Mouse (Mus musculus) heart, postnatal 14 days (tissue): ENCODE results near the gene Zscan29. TPM values are rescaled to one million over a fixed set of nuclear protein-coding genes. Genes with fewer than 3 reads are reported as not detected.
A peak's percentile ranks its signal among the peaks of the same experiment; 100 is the strongest.
"Not testable (repeated sequence)": the region's sequence is repeated elsewhere in the genome, so short reads cannot be mapped to it uniquely, and the experiment has no call there.

Experiments
- DNase-seq, 2 experiments: peaks; one replicate each; pipeline ENCODE4 v3.0.0; 2021 to 2022
- intact Hi-C: fragments of 180-260 bp; cut with DNase I; formaldehyde crosslinking; loops from one replicate; pipeline ENCODE4 v1.15.1; 2025
- total RNA-seq, 2 experiments: library from RNA; stranded (reverse); gene quantifications; 2 replicates each; pipeline ENCODE4 v1.2.3; 2021

Gene Zscan29
- total RNA-seq, 2 experiments from 2014 or later: 7.6 to 8.5 TPM

GRCm38 (mm10) chr2:121139266-121140017 lies 31.5 kb downstream of the Zscan29 start:
- peak; percentile 42 to 67 for DNase-seq
- intact Hi-C loops: no loop called here

DNA sequence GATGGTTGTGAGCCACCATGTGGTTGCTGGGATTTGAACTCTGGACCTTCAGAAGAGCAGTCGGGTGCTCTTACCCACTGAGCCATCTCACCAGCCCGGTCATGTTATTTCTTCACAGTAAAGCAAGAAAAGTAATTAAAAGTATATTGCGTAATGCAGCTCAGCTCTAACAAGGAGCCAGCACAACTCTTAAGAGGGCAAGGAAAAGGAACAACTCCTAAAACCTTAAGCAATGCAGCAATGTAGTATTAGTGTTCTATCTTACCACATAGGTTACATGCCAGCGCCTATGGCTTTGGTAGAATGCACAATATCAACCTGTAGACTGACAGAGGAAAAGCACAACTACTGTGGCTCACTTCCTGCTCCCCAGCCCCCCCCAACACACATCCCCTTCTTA lies 33.6 kb downstream of the Zscan29 start:
- intact Hi-C loops: no loop called here

DNA sequence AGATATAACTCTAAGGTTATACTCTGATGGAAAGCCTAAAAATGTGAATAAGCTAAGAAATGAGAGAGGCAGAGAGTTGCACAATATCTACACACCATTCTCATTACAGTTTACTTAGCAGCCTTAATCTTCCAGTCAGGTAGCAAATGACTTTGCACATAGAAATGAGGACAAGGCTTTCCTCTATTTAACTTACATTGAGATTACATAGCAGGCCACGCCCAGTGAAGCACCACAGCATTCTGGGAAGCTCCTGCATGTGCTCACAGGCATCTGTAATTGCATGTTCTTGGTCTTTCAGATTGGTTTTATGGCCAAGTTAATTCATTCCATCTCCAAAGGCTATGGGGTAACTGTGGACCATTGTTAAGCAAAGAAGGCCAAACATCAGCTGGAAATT lies 38.1 kb downstream of the Zscan29 start:
- intact Hi-C loops: no loop called here
- no peak for DNase-seq

More for the DNA sequence above, 33.6 kb downstream of the Zscan29 start:
- DNase-seq: no peak

GRCm38 (mm10) chr2:121128865-121129620 lies 41.9 kb downstream of the Zscan29 start:
- intact Hi-C loops: no loop called here
- no peak for DNase-seq

DNA sequence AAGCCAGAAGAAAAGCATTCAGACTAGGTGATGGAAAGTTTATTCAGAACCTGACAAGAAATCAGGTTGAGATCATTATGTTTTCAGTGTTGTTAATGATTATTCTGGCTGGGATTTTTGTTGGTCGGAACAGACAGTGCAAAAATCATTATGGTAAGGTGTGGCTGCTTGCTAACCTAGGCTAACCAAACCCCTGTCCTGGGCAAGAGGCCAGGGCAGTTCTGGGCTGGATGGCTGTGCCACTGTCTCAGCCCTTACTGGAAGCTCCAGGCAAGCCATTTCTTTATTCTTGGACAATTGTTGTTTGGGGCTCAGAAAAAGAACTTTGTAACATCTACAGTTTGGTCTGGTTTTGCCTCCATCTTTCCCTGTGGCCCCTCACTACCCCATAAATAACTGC lies 43.4 kb downstream of the Zscan29 start:
- intact Hi-C loops: no loop called here
- no peak for DNase-seq

- DNase-seq, intact Hi-C loops: not testable (repeated sequence)
Observed at GRCm38 (mm10) chr2:121126302-121126701, 44.6 kb downstream of the Zscan29 start.

DNA sequence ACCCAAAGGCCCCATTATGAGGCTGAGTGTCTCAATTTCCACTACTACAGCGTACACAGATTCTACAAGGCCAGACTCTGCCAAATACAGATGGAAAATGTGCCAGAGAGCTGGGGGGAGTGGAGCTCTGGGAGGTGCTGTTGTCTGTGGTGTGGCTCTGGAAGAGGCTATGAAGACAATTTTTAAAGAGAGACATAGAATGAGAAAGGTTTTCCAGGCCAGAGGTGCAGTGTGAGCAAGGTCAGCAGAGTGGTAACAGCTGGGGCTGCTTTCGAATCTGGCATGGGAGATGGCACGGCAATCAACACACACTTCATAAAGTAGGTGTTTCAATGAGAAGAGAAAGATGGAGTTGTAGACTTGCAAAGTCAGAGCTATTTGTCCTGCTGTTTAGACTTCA lies 51.7 kb downstream of the Zscan29 start:
- DNase-seq: no peak
- intact Hi-C loops: no loop called here

DNA sequence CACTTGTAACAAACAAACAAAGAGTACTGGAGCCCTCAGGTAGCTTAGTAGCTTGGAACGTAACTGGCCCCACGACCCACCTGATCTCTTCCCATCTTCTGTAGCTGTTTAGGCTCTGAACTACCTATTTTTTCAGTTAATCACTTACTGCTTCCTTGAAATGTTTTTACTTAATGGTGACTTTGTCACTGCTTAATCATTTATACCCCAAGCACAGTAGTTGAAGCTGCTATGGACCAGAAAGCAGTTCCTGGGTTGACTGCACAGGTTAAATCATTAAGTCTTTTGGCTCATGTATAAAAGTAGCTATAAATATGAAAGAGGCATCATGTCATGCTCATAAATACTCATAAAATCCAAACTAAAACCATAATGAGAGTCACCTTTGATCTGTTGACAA lies 55.5 kb downstream of the Zscan29 start:
- DNase-seq: no peak
- intact Hi-C loops: no loop called here

DNA sequence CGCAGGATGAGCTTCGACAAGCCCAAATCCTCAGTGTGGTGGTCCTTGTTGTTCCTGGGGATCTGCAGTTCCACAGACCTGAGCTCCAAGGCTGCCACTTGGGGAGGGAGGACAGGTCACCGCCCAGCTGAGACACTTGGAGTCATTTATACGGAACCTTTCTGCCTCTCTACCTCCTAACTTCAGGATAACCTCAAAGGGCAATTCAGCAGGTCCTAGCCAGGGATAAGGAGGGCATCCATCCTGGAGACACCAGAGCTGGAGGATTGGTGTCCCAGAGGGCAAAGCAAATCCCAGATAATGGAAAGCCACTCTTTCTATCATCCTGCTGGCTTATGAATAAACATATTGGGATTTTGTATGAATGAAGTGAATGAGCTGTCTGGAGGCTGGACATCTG lies 61.2 kb downstream of the Zscan29 start, which contains the start of gene Tgm7:
Gene Tgm7, minus strand, starts transcription at position 101 of the 400 bp plus-strand sequence.
- intact Hi-C loops: no loop called here
- no peak for DNase-seq

Other genes with a start within 250 kb of the Zscan29 start
- 10 to 100 TPM; 23.6 to 25.2 TPM for gene Ubr1, start 200.4 kb downstream of the Zscan29 start, total RNA-seq
- gene Tmem62, start 194.1 kb downstream of the Zscan29 start, total RNA-seq: 1 to 10 TPM; 2.7 to 3.1 TPM
- 10 to 100 TPM; 37.3 to 40.9 TPM for gene Ccndbp1, start 162.7 kb downstream of the Zscan29 start, total RNA-seq
- gene Epb42, start 134.1 kb downstream of the Zscan29 start, total RNA-seq: 1 to 10 TPM; 1.1 to 1.3 TPM
- gene Tgm5, start 85.3 kb downstream of the Zscan29 start, total RNA-seq: not detected
- gene Tgm7, start 61.3 kb downstream of the Zscan29 start, total RNA-seq: not detected
- 10 to 100 TPM; 10.5 to 11.7 TPM for gene Adal, start 30.7 kb downstream of the Zscan29 start, total RNA-seq
- gene Lcmt2, start 30.5 kb downstream of the Zscan29 start, total RNA-seq: 1 to 10 TPM; 8.8 to 9.2 TPM
- 10 to 100 TPM; 15.5 to 16.1 TPM for gene Tubgcp4, start 471 bp downstream of the Zscan29 start, total RNA-seq
- 10 to 100 TPM; 32.5 to 41.3 TPM for gene Trp53bp1, start 100.3 kb upstream of the Zscan29 start, total RNA-seq
- gene Map1a, start 118.5 kb upstream of the Zscan29 start, total RNA-seq: 1 to 10 TPM; 7.6 to 8.7 TPM
- gene Ppip5k1, start 184.3 kb upstream of the Zscan29 start, total RNA-seq: 10 to 100 TPM; 27.2 to 31.4 TPM
- 1 to 10 TPM; 1.3 to 1.6 TPM for gene Ckmt1, start 186.6 kb upstream of the Zscan29 start, total RNA-seq
- not detected for gene Strc, start 216.0 kb upstream of the Zscan29 start, total RNA-seq
- 100 to 1,000 TPM; 115 to 150 TPM for gene Pdia3, start 242.7 kb upstream of the Zscan29 start, total RNA-seq
- gene Catsper2, start 242.7 kb upstream of the Zscan29 start, total RNA-seq: 1 to 10 TPM; 3.2 to 3.9 TPM